Mouse (Mus musculus): ENCODE results near the gene Exosc1. TPM values are rescaled to one million over a fixed set of nuclear protein-coding genes. Genes with fewer than 3 reads are reported as not detected.

The Exosc1 gene
- total and polyA plus RNA-seq, 2 experiments from 2014 or later, result 1.7 to 32.1 TPM

GRCm38 (mm10) chr19:41980819-41981594 is 47.8 kb upstream of the Exosc1 start, which contains the start of gene Mms19:
Mms19 (minus strand) TSS chr19:41981157.
- no peaks in the 10 kb centered on the region for H3K27me3 ChIP-seq (ENCODE audit: control insufficient read depth, insufficient read depth, low read length)
- H3K9me3 ChIP-seq (replicated peaks; ENCODE audit: control insufficient read depth, low read length), result no peaks in the 10 kb centered on the region
- peak; percentile 54; the same call in 1 of the 2 replicates for TF ChIP-seq EP300 (IDR thresholded peaks at IDR 0.05; ENCODE audit: low read depth)
- peak; percentile 17; the same call in 1 of the 2 replicates for TF ChIP-seq CTCF (IDR thresholded peaks at IDR 0.05; ENCODE audit: low read depth)
- peak within 1 kb of the TSS; percentile 87 for H3K9ac ChIP-seq (replicated peaks; ENCODE audit: low read depth, low read length)
- H3K4me1 ChIP-seq (ENCODE audit: control insufficient read depth, insufficient read depth), result 0 out of 2 replicates have a peak, but pooled peaks cover 4% of the 10 kb centered on the region
- under 1% methylated on average over 53 of the region's 68 CpGs for WGBS
- ATAC-seq (ENCODE audit: insufficient read depth, low read depth), result peak; percentile 93
- DNase-seq (ENCODE audit: low spot score), result peak; percentile 99
- peak within 1 kb of the TSS; percentile 82 for H3K4me3 ChIP-seq (ENCODE audit: low read depth, low read length)
- H3K27ac ChIP-seq (ENCODE audit: low read depth), result peak within 1 kb of the TSS; percentile 93
- no peaks in the 10 kb centered on the region for H3K36me3 ChIP-seq (replicated peaks; ENCODE audit: control insufficient read depth, insufficient read depth, low read length)
- peak within 1 kb of the TSS; percentile 81 for H3K4me2 ChIP-seq (ENCODE audit: low read depth, low read length)

DNA sequence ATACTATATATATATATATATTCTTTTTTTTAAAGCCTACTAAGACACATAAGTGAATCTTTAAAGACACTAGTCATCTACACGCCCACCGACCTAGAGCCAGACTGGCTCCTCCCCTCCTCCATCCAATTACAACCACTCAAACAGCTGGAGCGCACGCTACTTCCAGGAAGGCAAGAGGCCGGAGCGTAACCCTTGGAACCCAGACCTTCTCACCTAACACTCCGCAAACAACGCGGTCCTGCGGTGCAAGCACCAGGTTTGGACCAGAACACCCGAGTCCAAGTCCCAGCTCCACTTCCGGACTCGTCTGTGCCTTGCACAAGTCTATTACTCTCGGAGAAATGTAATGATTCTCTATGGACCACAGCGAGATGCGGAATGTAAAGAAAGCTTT is 47.2 kb upstream of the Exosc1 start:
- Histone ChIP-seq H3K27me3 (ENCODE audit: control insufficient read depth, insufficient read depth, low read length) (no peaks in the 10 kb centered on the region), H3K4me3 (ENCODE audit: low read depth, low read length) (peak overlapping the region; percentile 82), H3K4me1 (ENCODE audit: control insufficient read depth, insufficient read depth) (0 out of 2 replicates have a peak, but pooled peaks cover 4% of the 10 kb centered on the region), H3K9ac (replicated peaks; ENCODE audit: low read depth, low read length) (peak overlapping the region; percentile 67), H3K27ac (ENCODE audit: low read depth) (peak overlapping the region; percentile 93), H3K9me3 (replicated peaks; ENCODE audit: control insufficient read depth, low read length) (no peaks in the 10 kb centered on the region), H3K4me2 (ENCODE audit: low read depth, low read length) (peak overlapping the region; percentile 81), H3K36me3 (replicated peaks; ENCODE audit: control insufficient read depth, insufficient read depth, low read length) (no peaks in the 10 kb centered on the region)
- peak; percentile 57 for DNase-seq (ENCODE audit: low spot score)
- no peak for ATAC-seq (ENCODE audit: insufficient read depth, low read depth)
- no peak for TF ChIP-seq CTCF (IDR thresholded peaks at IDR 0.05; ENCODE audit: low read depth)
- TF ChIP-seq EP300 (IDR thresholded peaks at IDR 0.05; ENCODE audit: low read depth), result no peak
- WGBS, result under 1% methylated on average over 16 of the region's 16 CpGs

GRCm38 (mm10) chr19:41973891-41974794 is 40.9 kb upstream of the Exosc1 start:
- WGBS, result 64% methylated on average over 13 of the region's 13 CpGs
- Histone ChIP-seq H3K4me3 (ENCODE audit: low read depth, low read length) (no peak overlapping the region), H3K9ac (replicated peaks; ENCODE audit: low read depth, low read length) (no peak overlapping the region), H3K9me3 (replicated peaks; ENCODE audit: control insufficient read depth, low read length) (no peaks in the 10 kb centered on the region), H3K27me3 (ENCODE audit: control insufficient read depth, insufficient read depth, low read length) (no peaks in the 10 kb centered on the region), H3K4me1 (ENCODE audit: control insufficient read depth, insufficient read depth) (no peaks in the 10 kb centered on the region; the same call in 1 of the 2 replicates), H3K4me2 (ENCODE audit: low read depth, low read length) (no peak overlapping the region), H3K36me3 (replicated peaks; ENCODE audit: control insufficient read depth, insufficient read depth, low read length) (peaks cover 5% of the 10 kb centered on the region), H3K27ac (ENCODE audit: low read depth) (no peak overlapping the region)
- TF ChIP-seq CTCF (IDR thresholded peaks at IDR 0.05; ENCODE audit: low read depth), result no peak
- no peak for TF ChIP-seq EP300 (IDR thresholded peaks at IDR 0.05; ENCODE audit: low read depth)
- ATAC-seq (ENCODE audit: insufficient read depth, low read depth) (no peak), DNase-seq (ENCODE audit: low spot score) (no peak)

- Histone ChIP-seq H3K36me3 (replicated peaks; ENCODE audit: control insufficient read depth, insufficient read depth, low read length) (peaks cover 47% of the 10 kb centered on the region), H3K4me1 (ENCODE audit: control insufficient read depth, insufficient read depth) (no peaks in the 10 kb centered on the region; the same call in 1 of the 2 replicates), H3K27me3 (ENCODE audit: control insufficient read depth, insufficient read depth, low read length) (no peaks in the 10 kb centered on the region), H3K4me2 (ENCODE audit: low read depth, low read length) (no peak overlapping the region), H3K4me3 (ENCODE audit: low read depth, low read length) (no peak overlapping the region), H3K27ac (ENCODE audit: low read depth) (no peak overlapping the region), H3K9me3 (replicated peaks; ENCODE audit: control insufficient read depth, low read length) (no peaks in the 10 kb centered on the region), H3K9ac (replicated peaks; ENCODE audit: low read depth, low read length) (no peak overlapping the region)
- no peak for ATAC-seq (ENCODE audit: insufficient read depth, low read depth)
- DNase-seq (ENCODE audit: low spot score), result no peak
- TF ChIP-seq CTCF (IDR thresholded peaks at IDR 0.05; ENCODE audit: low read depth), result no peak
- 97% methylated on average over 7 of the region's 7 CpGs for WGBS
Observed at GRCm38 (mm10) chr19:41969618-41970017, 36.4 kb upstream of the Exosc1 start.

DNA sequence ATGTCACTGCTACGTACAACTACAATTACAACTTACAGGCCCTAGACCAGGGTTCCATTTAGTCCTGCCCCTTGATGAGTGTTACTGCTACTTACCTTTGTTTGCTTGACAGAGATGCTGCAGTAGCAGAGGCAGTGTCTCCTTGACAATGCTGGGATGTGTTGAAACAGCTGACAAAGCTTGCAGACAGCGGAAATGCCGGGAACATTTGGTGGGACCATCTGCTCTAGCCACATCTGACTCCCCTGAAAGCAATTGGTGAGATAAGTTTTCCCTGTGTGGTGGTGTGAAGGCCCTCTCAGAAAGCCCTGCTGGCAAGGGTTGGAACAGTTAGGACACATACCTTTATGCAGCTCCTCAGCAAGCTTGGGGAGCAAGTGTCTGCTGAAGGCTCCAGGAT is 20.4 kb upstream of the Exosc1 start:
- no peaks in the 10 kb centered on the region for H3K4me1 ChIP-seq (ENCODE audit: control insufficient read depth, insufficient read depth)
- 91% methylated on average over 3 of the region's 3 CpGs for WGBS

More for the DNA sequence above, 20.4 kb upstream of the Exosc1 start:
- Histone ChIP-seq H3K9me3 (replicated peaks; ENCODE audit: control insufficient read depth, low read length) (no peaks in the 10 kb centered on the region), H3K4me2 (ENCODE audit: low read depth, low read length) (no peak overlapping the region), H3K9ac (replicated peaks; ENCODE audit: low read depth, low read length) (no peak overlapping the region), H3K36me3 (replicated peaks; ENCODE audit: control insufficient read depth, insufficient read depth, low read length) (peaks cover 94% of the 10 kb centered on the region), H3K27ac (ENCODE audit: low read depth) (no peak overlapping the region), H3K4me3 (ENCODE audit: low read depth, low read length) (no peak overlapping the region), H3K27me3 (ENCODE audit: control insufficient read depth, insufficient read depth, low read length) (no peaks in the 10 kb centered on the region)
- ATAC-seq (ENCODE audit: insufficient read depth, low read depth) (no peak), DNase-seq (ENCODE audit: low spot score) (no peak)
- TF ChIP-seq EP300 (IDR thresholded peaks at IDR 0.05; ENCODE audit: low read depth) (no peak), CTCF (IDR thresholded peaks at IDR 0.05; ENCODE audit: low read depth) (no peak)

Data from heart, postnatal 0 days (tissue).